Comparison of ENCODE assay signal across 33 mouse cellular contexts in genomic region chr6:89557654-89558053, GRCm38 (mm10).
"Had no signal": no experiment of that assay in that cellular context is flagged by ENCODE, and none has a peak within 500 bp of the region (broad histone marks: within the 10 kb centered on the region; RNA-seq: fewer than 3 reads in every experiment).

No protein-coding gene starts in this region.

- H3K27me3 ChIP-seq: heart, embryonic 12.5 days; heart, embryonic 13.5 days; heart, embryonic 15.5 days; hindbrain, embryonic 12.5 days; hindbrain, embryonic 15.5 days; kidney, embryonic 15.5 days had no signal

- H3K4me2 ChIP-seq: heart, embryonic 11.5 days; heart, embryonic 12.5 days; heart, embryonic 13.5 days; heart, embryonic 15.5 days; hindbrain, embryonic 12.5 days; hindbrain, embryonic 13.5 days; hindbrain, embryonic 14.5 days; hindbrain, embryonic 15.5 days; kidney, embryonic 15.5 days had no signal

- ATAC-seq: hindbrain, embryonic 16.5 days; hindbrain, postnatal 0 days; inflammation-experienced regulatory T-cells, adult 6 months had no signal

- H3K4me3 ChIP-seq: heart, embryonic 10.5 days; heart, embryonic 12.5 days; heart, embryonic 13.5 days; heart, embryonic 15.5 days; hindbrain, embryonic 10.5 days; hindbrain, embryonic 12.5 days; hindbrain, embryonic 13.5 days; hindbrain, embryonic 15.5 days; kidney, embryonic 15.5 days; layer of hippocampus, adult 2 months; left cerebral cortex, adult 2 months had no signal

- H3K9ac ChIP-seq: heart, embryonic 12.5 days; heart, embryonic 13.5 days; heart, embryonic 15.5 days; hindbrain, embryonic 12.5 days; hindbrain, embryonic 13.5 days; hindbrain, embryonic 14.5 days; hindbrain, embryonic 15.5 days; kidney, embryonic 15.5 days had no signal

- H3K9me3 ChIP-seq: heart, embryonic 10.5 days; heart, embryonic 12.5 days; heart, embryonic 13.5 days; heart, embryonic 15.5 days; hindbrain, embryonic 10.5 days; hindbrain, embryonic 12.5 days; hindbrain, embryonic 13.5 days; hindbrain, embryonic 15.5 days; kidney, embryonic 15.5 days had no signal

- H3K27ac ChIP-seq: hindbrain, embryonic 10.5 days; hindbrain, embryonic 12.5 days; hindbrain, embryonic 13.5 days; hindbrain, embryonic 14.5 days; hindbrain, embryonic 15.5 days; hindbrain, postnatal 0 days; kidney, embryonic 15.5 days; kidney, postnatal 0 days; layer of hippocampus, adult 2 months; left cerebral cortex, adult 2 months had no signal

- DNase-seq: heart, postnatal 10 days; heart, postnatal 14 days; heart, postnatal 36 days; heart, postnatal 4 days; kidney, adult 11 months; kidney, adult 18-20 months; kidney, adult 2 months; kidney, adult 8-10 months; kidney, adult 9 months; kidney, postnatal 10 days; kidney, postnatal 14 days; kidney, postnatal 25 days; kidney, postnatal 36 days; kidney, postnatal 4 days; layer of hippocampus, adult 9-11 months; layer of hippocampus, postnatal 36 days had no signal

- H3K36me3 ChIP-seq: heart, embryonic 10.5 days; heart, embryonic 12.5 days; heart, embryonic 13.5 days; heart, embryonic 15.5 days; hindbrain, embryonic 10.5 days; hindbrain, embryonic 12.5 days; hindbrain, embryonic 15.5 days; kidney, embryonic 15.5 days had no signal
